Mouse (Mus musculus) spleen, adult 2 months (tissue): ENCODE data around the gene Spata32. TPM values are rescaled to one million over a fixed set of nuclear protein-coding genes. Genes with fewer than 3 reads are reported as not detected.

ENCODE experiments used
- DNase-seq, 2 experiments: peaks; one replicate each; pipeline versions ENCODE4 v3.0.0 to v3.0.0-alpha.2; 2012 to 2021; ENCODE audit warnings: low spot score in 2 of 2, low read depth in 1 of 2
- H3K27ac ChIP-seq: fragments of 200-500 bp; 2 replicates; pipeline ENCODE4 v1.5.1; 2012; ENCODE audit warnings: low read length, inconsistent platforms; ENCODE audit not compliant: insufficient read depth
- H3K27me3 ChIP-seq: fragments of 200-500 bp; 2 replicates; pipeline ENCODE4 v1.6.1; 2012; ENCODE audit warnings: mild to moderate bottlenecking, moderate library complexity, low read length, inconsistent platforms; ENCODE audit not compliant: control insufficient read depth, insufficient read depth
- H3K36me3 ChIP-seq: fragments of 200-500 bp; 2 replicates; pipeline ENCODE4 v1.6.1; 2012; ENCODE audit warnings: mild to moderate bottlenecking, low read length, inconsistent platforms; ENCODE audit not compliant: control insufficient read depth, insufficient read depth
- H3K4me1 ChIP-seq: fragments of 200-500 bp; 2 replicates; pipeline ENCODE4 v1.6.1; 2011; ENCODE audit warnings: inconsistent platforms; ENCODE audit not compliant: control insufficient read depth, insufficient read depth, insufficient read length
- H3K4me3 ChIP-seq: fragments of 200-500 bp; 2 replicates; pipeline ENCODE4 v1.5.1; 2011; ENCODE audit warnings: mild to moderate bottlenecking, inconsistent platforms; ENCODE audit not compliant: insufficient read depth, insufficient read length; ENCODE audit errors: extremely low read depth
- CTCF ChIP-seq: fragments of 200-500 bp; IDR thresholded peaks from 2 replicates; pipeline ENCODE4 v1.5.1; 2011; ENCODE audit warnings: mild to moderate bottlenecking, inconsistent platforms; ENCODE audit not compliant: insufficient read depth, insufficient read length, insufficient replicate concordance; ENCODE audit errors: extremely low read depth
- POLR2A ChIP-seq: fragments of 200-500 bp; IDR thresholded peaks from 2 replicates; pipeline ENCODE4 v1.6.1; 2011; ENCODE audit warnings: low read depth, low read length, inconsistent platforms
- WGBS: fragments of 180-500 bp; shearing (Covaris S2); methylation state at CpG from one replicate; pipeline ENCODE4 v1.1.7; 2018; 5-methylcytosine and 5-hydroxymethylcytosine counted together
- polyA plus RNA-seq: library from polyadenylated mRNA; depleted of rRNA; stranded (reverse); fragments of >200 nt; gene quantifications from 2 replicates; pipeline ENCODE4 v1.2.3, GENCODE M21; 2012; rRNA removed

Gene Spata32
- polyA plus RNA-seq, 1 experiment = not detected

- Histone ChIP-seq H3K4me3 (no peak overlapping the region), H3K36me3 (0 out of 2 replicates have a peak, but pooled peaks cover 1% of the 10 kb centered on the region), H3K27me3 (no peaks in the 10 kb centered on the region), H3K4me1 (peaks cover 5% of the 10 kb centered on the region; the same call in 1 of the 2 replicates), H3K27ac (no peak overlapping the region)
- 26% methylated on average over 9 of the region's 9 CpGs for WGBS
- TF ChIP-seq CTCF = peak; percentile 97; the same call in 1 of the 2 replicates
- no peak for TF ChIP-seq POLR2A
- DNase-seq = peak; percentile 49 to 82
Observed at GRCm38 (mm10) chr11:103168690-103169390, 49.4 kb downstream of the Spata32 start.

- Histone ChIP-seq H3K4me1 (no peaks in the 10 kb centered on the region; the same call in 1 of the 2 replicates), H3K4me3 (no peak overlapping the region), H3K27me3 (no peaks in the 10 kb centered on the region), H3K36me3 (no peaks in the 10 kb centered on the region), H3K27ac (no peak overlapping the region)
- TF ChIP-seq CTCF = no peak
- no peak for TF ChIP-seq POLR2A
- DNase-seq = peak in 1 of 2 experiments; percentile 34
- WGBS = 54% methylated on average over 10 of the region's 10 CpGs
Observed at GRCm38 (mm10) chr11:103164391-103164790, 53.8 kb downstream of the Spata32 start.

GRCm38 (mm10) chr11:103162132-103162531, 56.1 kb downstream of the Spata32 start:
- H3K4me3 ChIP-seq = no peak overlapping the region
- WGBS = 88% methylated on average over 5 of the region's 5 CpGs
- no peaks in the 10 kb centered on the region; the same call in 1 of the 2 replicates for H3K4me1 ChIP-seq
- H3K36me3 ChIP-seq = no peaks in the 10 kb centered on the region
- no peak overlapping the region for H3K27ac ChIP-seq
- no peaks in the 10 kb centered on the region for H3K27me3 ChIP-seq
- TF ChIP-seq POLR2A = no peak
- TF ChIP-seq CTCF = no peak
- no peak for DNase-seq

- Histone ChIP-seq H3K27ac (no peak overlapping the region), H3K36me3 (no peaks in the 10 kb centered on the region), H3K4me3 (no peak overlapping the region), H3K4me1 (no peaks in the 10 kb centered on the region; the same call in 1 of the 2 replicates), H3K27me3 (no peaks in the 10 kb centered on the region)
- DNase-seq = no peak
- TF ChIP-seq POLR2A (no peak), CTCF (no peak)
- WGBS = 86% methylated on average over 7 of the region's 7 CpGs
Observed at GRCm38 (mm10) chr11:103161449-103161848, 56.8 kb downstream of the Spata32 start.

DNA sequence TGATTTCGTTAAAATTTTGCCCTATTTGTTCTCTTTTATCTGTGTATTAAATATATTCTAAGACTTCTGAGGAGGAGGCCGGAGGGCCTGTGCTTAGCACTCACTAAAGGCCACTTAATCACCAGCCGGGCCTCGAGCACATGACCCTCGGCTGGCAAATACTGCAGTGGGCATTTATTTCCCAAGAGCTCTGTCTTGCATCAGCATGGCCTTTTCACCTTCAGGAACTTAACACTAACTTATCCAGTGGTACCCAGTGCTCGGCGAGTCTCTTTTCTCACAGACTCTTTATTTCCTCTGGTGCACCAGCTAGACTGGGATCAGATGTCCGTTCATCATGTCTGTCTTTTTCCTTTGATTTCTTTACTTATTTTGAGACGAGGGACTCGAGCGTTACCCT, 57.5 kb downstream of the Spata32 start:
- H3K4me1 ChIP-seq = no peaks in the 10 kb centered on the region; the same call in 1 of the 2 replicates
- no peak overlapping the region for H3K27ac ChIP-seq
- H3K27me3 ChIP-seq = no peaks in the 10 kb centered on the region
- DNase-seq = no peak
- H3K36me3 ChIP-seq = no peaks in the 10 kb centered on the region
- 93% methylated on average over 11 of the region's 11 CpGs for WGBS
- TF ChIP-seq POLR2A (no peak), CTCF (no peak)
- H3K4me3 ChIP-seq = no peak overlapping the region

- WGBS = 14% methylated on average over 25 of the region's 25 CpGs
- peak; percentile 67 to 91 for DNase-seq
- no peak for TF ChIP-seq POLR2A
- peak; percentile 100 for TF ChIP-seq CTCF
- H3K4me3 ChIP-seq = no peak overlapping the region
- no peak overlapping the region for H3K27ac ChIP-seq
- no peaks in the 10 kb centered on the region for H3K36me3 ChIP-seq
- no peaks in the 10 kb centered on the region for H3K27me3 ChIP-seq
- H3K4me1 ChIP-seq = no peaks in the 10 kb centered on the region; the same call in 1 of the 2 replicates
Observed at GRCm38 (mm10) chr11:103158621-103159478, 59.4 kb downstream of the Spata32 start.

Other genes starting within 250 kb of the Spata32 start
- 23.4 and 23.9 TPM in 2 replicates for gene Nmt1, start 190.2 kb downstream of the Spata32 start, polyA plus RNA-seq
- 24.7 and 34.9 TPM in 2 replicates for gene Dcakd, start 190.1 kb downstream of the Spata32 start, polyA plus RNA-seq
- 4.7 TPM in 2 replicates for gene Plcd3, start 116.8 kb downstream of the Spata32 start, polyA plus RNA-seq
- 17.9 and 22.5 TPM in 2 replicates for gene Acbd4, start 116.8 kb downstream of the Spata32 start, polyA plus RNA-seq
- 10.3 and 11.2 TPM in 2 replicates for gene Hexim1, start 102.2 kb downstream of the Spata32 start, polyA plus RNA-seq
- gene Hexim2, start 86.0 kb downstream of the Spata32 start, polyA plus RNA-seq = 2.3 and 3.0 TPM in 2 replicates
- 137 and 147 TPM in 2 replicates for gene Fmnl1, start 47.3 kb downstream of the Spata32 start, polyA plus RNA-seq
- not detected in 2 replicates for gene 1700023F06Rik, start 9.9 kb downstream of the Spata32 start, polyA plus RNA-seq
- 49.6 and 57.7 TPM in 2 replicates for gene Map3k14, start 49.0 kb upstream of the Spata32 start, polyA plus RNA-seq
- 90.0 and 101 TPM in 2 replicates for gene Arhgap27, start 145.3 kb upstream of the Spata32 start, polyA plus RNA-seq
- gene Plekhm1, start 194.3 kb upstream of the Spata32 start, polyA plus RNA-seq = 26.8 and 27.5 TPM in 2 replicates